Mouse (Mus musculus) lung, postnatal 0 days (tissue): ENCODE measurements around the gene Aco1. TPM values are rescaled to one million over a fixed set of nuclear protein-coding genes. Genes with fewer than 3 reads are reported as not detected.

ENCODE experiments used
- ATAC-seq: fragments of 200-750 bp; cut with Nextera tagmentation; 2 replicates; pipeline ENCODE4 v1.8.0; 2017; ENCODE audit warnings: moderate library complexity
- DNase-seq: peaks from one replicate; pipeline ENCODE4 v3.0.0-alpha.2; 2016; ENCODE audit warnings: low spot score
- H3K27ac ChIP-seq: fragments of 300-500 bp; sonication (generic); 2 replicates; pipeline ENCODE4 v1.5.1; 2014; ENCODE audit warnings: antibody characterized with exemption, mild to moderate bottlenecking, low read length, mixed read lengths
- H3K27me3 ChIP-seq: fragments of 300-500 bp; sonication (generic); replicated peaks from 2 replicates; pipeline ENCODE4 v1.6.1; 2014; ENCODE audit warnings: low read length, mixed read lengths; ENCODE audit not compliant: insufficient read depth
- H3K36me3 ChIP-seq: fragments of 300-500 bp; sonication (generic); 2 replicates; pipeline ENCODE4 v1.6.1; 2014; ENCODE audit warnings: low read length, mixed read lengths; ENCODE audit not compliant: insufficient read depth
- H3K4me1 ChIP-seq: fragments of 300-500 bp; sonication (generic); 2 replicates; pipeline ENCODE4 v1.6.1; 2014; ENCODE audit warnings: antibody characterized with exemption, low read depth, low read length, mixed read lengths; ENCODE audit not compliant: insufficient read depth
- H3K4me2 ChIP-seq: fragments of 300-500 bp; sonication (generic); replicated peaks from 2 replicates; pipeline ENCODE4 v1.6.1; 2014; ENCODE audit warnings: low read depth, mild to moderate bottlenecking, low read length, moderate library complexity, mixed read lengths
- H3K4me3 ChIP-seq: fragments of 300-500 bp; sonication (generic); 2 replicates; pipeline ENCODE4 v1.5.1; 2014; ENCODE audit warnings: low read depth, low read length
- H3K9ac ChIP-seq: fragments of 300-500 bp; sonication (generic); replicated peaks from 2 replicates; pipeline ENCODE4 v1.6.1; 2014; ENCODE audit warnings: low read depth, mild to moderate bottlenecking
- H3K9me3 ChIP-seq: fragments of 300-500 bp; sonication (generic); 2 replicates; pipeline ENCODE4 v1.6.1; 2016; ENCODE audit warnings: low read length, mixed read lengths
- CTCF ChIP-seq: IDR thresholded peaks from 2 replicates; pipeline ENCODE4 v1.5.1; 2016; ENCODE audit warnings: antibody characterized with exemption, mild to moderate bottlenecking
- EP300 ChIP-seq: IDR thresholded peaks from 2 replicates; pipeline ENCODE4 v1.6.1; 2016; ENCODE audit warnings: antibody characterized with exemption, mild to moderate bottlenecking, control low read depth
- WGBS: fragments of 180-500 bp; shearing (Covaris S2); extraction: QIAGEN DNeasy Blood & Tissue Kit; methylation state at CpG from one replicate; pipeline ENCODE4 v1.1.7; 2014; 5-methylcytosine and 5-hydroxymethylcytosine counted together
- polyA plus RNA-seq: library from polyadenylated mRNA; unstranded; fragments of >200 nt; fragmentation: Nextera tagmentation; extraction: Ambion mirVana; gene quantifications from 2 replicates; pipeline ENCODE4 v1.2.1, GENCODE M21; 2015

The Aco1 gene
- polyA plus RNA-seq, 1 experiment from 2014 or later: 38.0 TPM

DNA sequence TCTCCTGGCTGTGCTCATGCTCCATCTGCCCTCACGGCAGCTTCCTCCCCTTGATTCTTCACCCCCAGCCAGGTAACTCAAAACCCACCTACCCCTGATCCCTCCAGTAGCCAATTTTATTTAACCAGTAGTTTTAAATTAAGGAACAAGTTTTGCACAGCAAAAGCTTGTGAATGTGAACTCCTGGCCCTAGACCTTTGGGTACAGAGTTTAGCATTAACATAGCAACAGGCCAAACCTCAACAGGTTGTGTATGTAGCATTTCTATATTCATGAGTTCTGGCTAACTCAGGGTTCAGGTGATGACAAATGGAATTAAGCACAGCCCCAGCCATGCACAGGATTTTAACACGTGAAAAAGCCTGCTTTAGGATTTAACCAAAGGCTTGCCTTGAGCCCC is 49.4 kb downstream of the Aco1 start:
- Histone ChIP-seq H3K36me3 (peaks cover 39% of the 10 kb centered on the region), H3K9me3 (no peaks in the 10 kb centered on the region), H3K27me3 (no peaks in the 10 kb centered on the region), H3K4me2 (no peak overlapping the region), H3K9ac (no peak overlapping the region), H3K4me3 (no peak overlapping the region), H3K27ac (no peak overlapping the region), H3K4me1 (no peaks in the 10 kb centered on the region)
- ATAC-seq (no peak), DNase-seq (no peak)
- 85% methylated on average over 2 of the region's 2 CpGs for WGBS
- TF ChIP-seq CTCF: no peak
- no peak for TF ChIP-seq EP300

DNA sequence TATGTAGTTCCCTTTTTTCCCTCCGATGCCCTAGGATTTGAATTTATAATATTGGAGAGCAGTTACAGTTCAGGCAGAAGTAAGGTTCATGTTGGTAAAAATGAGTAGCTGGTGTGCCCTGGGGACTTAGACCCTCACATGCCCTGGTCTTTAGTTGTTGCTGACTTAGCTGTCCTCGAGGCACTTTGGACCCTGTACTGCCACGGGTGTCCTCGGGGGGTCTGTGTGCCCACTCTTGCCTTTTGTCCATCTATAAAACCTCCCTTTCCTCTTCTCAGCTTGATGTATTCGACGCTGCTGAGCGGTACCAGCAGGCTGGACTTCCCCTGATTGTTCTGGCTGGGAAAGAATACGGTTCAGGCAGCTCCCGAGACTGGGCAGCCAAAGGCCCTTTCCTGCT is 50.6 kb downstream of the Aco1 start:
- no peak overlapping the region for H3K4me3 ChIP-seq
- no peak overlapping the region for H3K9ac ChIP-seq
- ATAC-seq (no peak), DNase-seq (no peak)
- no peaks in the 10 kb centered on the region for H3K27me3 ChIP-seq
- no peak overlapping the region for H3K27ac ChIP-seq
- H3K4me2 ChIP-seq: no peak overlapping the region
- H3K36me3 ChIP-seq: peaks cover 35% of the 10 kb centered on the region
- TF ChIP-seq CTCF (no peak), EP300 (no peak)
- 80% methylated on average over 9 of the region's 9 CpGs for WGBS
- H3K9me3 ChIP-seq: no peaks in the 10 kb centered on the region
- no peaks in the 10 kb centered on the region for H3K4me1 ChIP-seq

- Histone ChIP-seq H3K4me3 (no peak overlapping the region), H3K36me3 (peaks cover 24% of the 10 kb centered on the region), H3K9me3 (no peaks in the 10 kb centered on the region), H3K27me3 (no peaks in the 10 kb centered on the region), H3K4me1 (no peaks in the 10 kb centered on the region), H3K27ac (no peak overlapping the region), H3K4me2 (no peak overlapping the region), H3K9ac (no peak overlapping the region)
- no peak for DNase-seq
- no peak for TF ChIP-seq CTCF
- no peak for TF ChIP-seq EP300
- no peak for ATAC-seq
- WGBS: 92% methylated on average over 2 of the region's 2 CpGs
Measured at GRCm38 (mm10) chr4:40195336-40195735, 52.5 kb downstream of the Aco1 start.

DNA sequence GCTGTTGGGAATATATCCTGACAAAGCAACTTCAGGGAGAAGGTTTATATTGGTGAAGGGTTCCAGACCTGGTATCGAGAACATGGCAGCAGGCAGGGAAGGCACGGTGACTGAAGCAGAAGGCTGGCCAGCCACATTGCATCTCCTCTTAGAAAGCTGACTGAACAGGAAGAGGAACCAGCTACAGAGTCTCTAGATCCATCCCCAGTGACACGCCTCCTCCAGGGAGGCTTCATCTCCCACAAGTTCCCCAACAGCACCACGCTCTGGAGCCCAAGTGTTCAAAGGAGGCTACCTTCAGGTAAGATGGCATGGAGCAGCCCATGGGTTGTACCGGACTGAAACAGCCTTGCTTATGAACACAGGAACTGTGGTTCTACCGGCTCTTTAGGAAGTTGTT is 59.3 kb downstream of the Aco1 start:
- TF ChIP-seq CTCF (no peak), EP300 (no peak)
- DNase-seq: no peak
- no peak overlapping the region for H3K4me3 ChIP-seq
- H3K36me3 ChIP-seq: peaks cover 9% of the 10 kb centered on the region; the same call in 1 of the 2 replicates
- no peaks in the 10 kb centered on the region for H3K9me3 ChIP-seq
- H3K27me3 ChIP-seq: no peaks in the 10 kb centered on the region
- H3K27ac ChIP-seq: no peak overlapping the region
- H3K4me1 ChIP-seq: no peaks in the 10 kb centered on the region
- H3K4me2 ChIP-seq: no peak overlapping the region
- H3K9ac ChIP-seq: no peak overlapping the region
- 91% methylated on average over 6 of the region's 6 CpGs for WGBS
- ATAC-seq: no peak

- Histone ChIP-seq H3K9me3 (no peaks in the 10 kb centered on the region), H3K27ac (peak overlapping the region; percentile 14; the same call in 1 of the 2 replicates), H3K4me3 (no peak overlapping the region), H3K27me3 (no peaks in the 10 kb centered on the region), H3K4me2 (no peak overlapping the region), H3K36me3 (0 out of 2 replicates have a peak, but pooled peaks cover 12% of the 10 kb centered on the region), H3K4me1 (no peaks in the 10 kb centered on the region), H3K9ac (no peak overlapping the region)
- TF ChIP-seq EP300: no peak
- TF ChIP-seq CTCF: no peak
- peak; percentile 65 for ATAC-seq
- peak; percentile 69 for DNase-seq
- WGBS: 74% methylated on average over 3 of the region's 3 CpGs
Measured at GRCm38 (mm10) chr4:40204374-40204773, 61.5 kb downstream of the Aco1 start.

GRCm38 (mm10) chr4:40205231-40205903 is 62.5 kb downstream of the Aco1 start:
- ATAC-seq: peak; percentile 87
- 81% methylated on average over 22 of the region's 22 CpGs for WGBS
- Histone ChIP-seq H3K4me1 (no peaks in the 10 kb centered on the region), H3K27ac (0 out of 2 replicates have a peak overlapping the region, but pooled peaks have one; percentile 14), H3K4me2 (no peak overlapping the region), H3K9ac (no peak overlapping the region), H3K4me3 (no peak overlapping the region), H3K9me3 (no peaks in the 10 kb centered on the region), H3K36me3 (peaks cover 20% of the 10 kb centered on the region; the same call in 1 of the 2 replicates), H3K27me3 (no peaks in the 10 kb centered on the region)
- peak; percentile 62 for DNase-seq
- TF ChIP-seq CTCF (no peak), EP300 (no peak; the same call in 1 of the 2 replicates)
